Mouse (Mus musculus): ENCODE measurements around the gene Dennd1c.

DNA sequence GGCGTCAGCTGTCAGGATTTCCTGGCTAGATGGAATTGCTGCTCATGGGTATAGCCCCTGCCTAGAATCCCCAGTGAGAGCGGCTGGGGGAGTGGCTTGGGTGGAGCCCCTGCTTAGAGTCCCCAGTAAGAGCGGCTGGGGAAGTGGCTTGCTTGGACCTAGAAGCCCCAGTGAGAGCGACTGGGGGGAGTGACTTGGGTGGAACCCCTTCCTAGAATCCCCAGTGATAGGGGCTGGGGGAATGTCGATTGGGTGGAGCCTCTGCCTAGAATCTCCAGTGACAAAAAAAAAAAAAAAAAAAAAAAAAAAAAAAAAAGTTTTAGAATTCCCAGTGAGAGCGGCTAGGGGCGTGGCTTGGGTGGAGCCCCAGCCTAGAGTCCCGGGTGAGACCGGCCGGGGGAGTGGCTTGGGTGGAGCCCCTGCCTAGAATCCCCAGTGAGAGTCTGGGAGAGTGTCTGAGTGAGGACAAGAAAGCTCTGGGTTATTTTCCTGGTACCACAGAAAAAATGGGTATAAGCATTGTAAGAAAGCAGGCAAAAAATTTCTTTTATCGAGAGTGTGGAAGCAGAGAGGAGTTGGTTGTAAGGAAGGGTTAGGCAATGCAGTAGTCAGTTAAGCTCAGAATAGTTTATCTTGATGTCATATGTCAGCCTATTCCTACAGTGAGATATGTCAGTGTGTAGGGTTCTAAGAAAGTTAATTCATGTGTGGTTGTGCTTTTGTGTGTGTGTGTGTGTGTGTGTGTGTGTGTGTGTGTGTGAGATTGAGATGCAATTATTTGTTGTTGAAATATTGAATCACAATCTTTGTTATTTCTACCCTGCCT is 40.4 kb upstream of the Dennd1c start:
- TF ChIP-seq CEBPB (IDR thresholded peaks at IDR 0.05; ENCODE audit: low read depth) (no peak), CTCF (IDR thresholded peaks at IDR 0.05; ENCODE audit: control insufficient read depth, insufficient read depth, insufficient read length) (no peak), USF1 (IDR thresholded peaks at IDR 0.05; ENCODE audit: low read depth) (no peak)

All from C2C12 (cell line).